Mouse (Mus musculus) cerebellum, adult 2 months (tissue): Measurements from ENCODE around the gene Kdsr. TPM values are rescaled to one million over a fixed set of nuclear protein-coding genes. Genes with fewer than 3 reads are reported as not detected.

Experiments used
- DNase-seq, 2 experiments: peaks; one replicate each; pipeline ENCODE4 v3.0.0; 2021
- H3K27ac ChIP-seq: fragments of 200-500 bp; 2 replicates; pipeline ENCODE4 v1.5.1; 2012; ENCODE audit warnings: low read length, control low read depth, inconsistent platforms; ENCODE audit not compliant: insufficient read depth
- H3K27me3 ChIP-seq: fragments of 200-500 bp; 2 replicates; pipeline ENCODE4 v1.6.1; 2012; ENCODE audit warnings: inconsistent platforms, mild to moderate bottlenecking, low read length, moderate library complexity; ENCODE audit not compliant: control insufficient read depth, insufficient read depth
- H3K4me1 ChIP-seq: fragments of 200-500 bp; 2 replicates; pipeline ENCODE4 v1.6.1; 2011; ENCODE audit warnings: low read length; ENCODE audit not compliant: control insufficient read depth, insufficient read depth
- H3K4me3 ChIP-seq: fragments of 200-500 bp; replicated peaks from 2 replicates; pipeline ENCODE3; 2011; ENCODE audit warnings: mild to moderate bottlenecking, low read depth, low read length, control low read depth; ENCODE audit not compliant: insufficient read depth
- CTCF ChIP-seq: fragments of 200-500 bp; IDR thresholded peaks from 2 replicates; pipeline ENCODE4 v1.5.1; 2011; ENCODE audit warnings: low read depth, mild to moderate bottlenecking, control low read depth, low read length, moderate library complexity, borderline replicate concordance; ENCODE audit not compliant: insufficient read depth
- POLR2A ChIP-seq: fragments of 200-500 bp; IDR thresholded peaks from 2 replicates; pipeline ENCODE4 v1.6.1; 2011; ENCODE audit warnings: low read length, control low read depth, borderline replicate concordance; ENCODE audit not compliant: insufficient read depth
- WGBS: fragments of 180-500 bp; shearing (Covaris S2); methylation state at CpG from one replicate; pipeline ENCODE4 v1.1.7; 2018; 5-methylcytosine and 5-hydroxymethylcytosine counted together
- polyA plus RNA-seq: library from polyadenylated mRNA; depleted of rRNA; stranded (reverse); fragments of >200 nt; gene quantifications from 2 replicates; pipeline ENCODE4 v1.2.3, GENCODE M21; 2012

The Kdsr gene
- polyA plus RNA-seq, 1 experiment, result 18.7 TPM

GRCm38 (mm10) chr1:106712330-106712729 lies 47.2 kb downstream of the Kdsr start:
- no peak overlapping the region for H3K27ac ChIP-seq
- peak overlapping the region; percentile 59 for H3K4me3 ChIP-seq
- H3K4me1 ChIP-seq, result peaks cover 5% of the 10 kb centered on the region; the same call in 1 of the 2 replicates
- no peaks in the 10 kb centered on the region for H3K27me3 ChIP-seq
- WGBS, result 8% methylated on average over 22 of the region's 22 CpGs
- DNase-seq, result peak; percentile 63 to 75
- TF ChIP-seq POLR2A (no peak), CTCF (peak; percentile 72)

- Histone ChIP-seq H3K27ac (no peak overlapping the region), H3K4me1 (peaks cover 5% of the 10 kb centered on the region; the same call in 1 of the 2 replicates), H3K27me3 (no peaks in the 10 kb centered on the region), H3K4me3 (peak overlapping the region; percentile 59)
- 73% methylated on average over 12 of the region's 12 CpGs for WGBS
- no peak for DNase-seq
- no peak for TF ChIP-seq CTCF
- TF ChIP-seq POLR2A, result no peak
These were observed 48.0 kb downstream of the Kdsr start for GRCm38 (mm10) chr1:106711356-106712125.

- peaks cover 5% of the 10 kb centered on the region; the same call in 1 of the 2 replicates for H3K4me1 ChIP-seq
- no peak overlapping the region for H3K4me3 ChIP-seq
- no peak for DNase-seq
- 85% methylated on average over 7 of the region's 7 CpGs for WGBS
- H3K27me3 ChIP-seq, result no peaks in the 10 kb centered on the region
- H3K27ac ChIP-seq, result no peak overlapping the region
- TF ChIP-seq CTCF (no peak), POLR2A (no peak)
These were observed 49.3 kb downstream of the Kdsr start for GRCm38 (mm10) chr1:106710202-106710601.

- H3K4me3 ChIP-seq, result no peak overlapping the region
- WGBS, result 85% methylated on average over 6 of the region's 6 CpGs
- no peak overlapping the region for H3K27ac ChIP-seq
- TF ChIP-seq CTCF (no peak), POLR2A (no peak)
- no peaks in the 10 kb centered on the region for H3K27me3 ChIP-seq
- peaks cover 4% of the 10 kb centered on the region; the same call in 1 of the 2 replicates for H3K4me1 ChIP-seq
- DNase-seq, result no peak
These were observed 52.3 kb downstream of the Kdsr start for GRCm38 (mm10) chr1:106707036-106707880.

GRCm38 (mm10) chr1:106703183-106703582 lies 56.3 kb downstream of the Kdsr start:
- no peak for TF ChIP-seq CTCF
- TF ChIP-seq POLR2A, result no peak
- Histone ChIP-seq H3K4me3 (no peak overlapping the region), H3K27me3 (no peaks in the 10 kb centered on the region), H3K27ac (no peak overlapping the region), H3K4me1 (peaks cover 7% of the 10 kb centered on the region)
- no peak for DNase-seq
- WGBS, result 34% methylated on average over 3 of the region's 3 CpGs

- no peaks in the 10 kb centered on the region for H3K27me3 ChIP-seq
- peak in 1 of 2 experiments; percentile 33 for DNase-seq
- peaks cover 7% of the 10 kb centered on the region for H3K4me1 ChIP-seq
- TF ChIP-seq POLR2A (no peak), CTCF (no peak)
- H3K4me3 ChIP-seq, result no peak overlapping the region
- no peak overlapping the region for H3K27ac ChIP-seq
- 13% methylated on average over 4 of the region's 4 CpGs for WGBS
These were observed 56.9 kb downstream of the Kdsr start for GRCm38 (mm10) chr1:106702471-106703175.

- DNase-seq, result no peak
- WGBS, result 96% methylated on average over 9 of the region's 9 CpGs
- H3K4me3 ChIP-seq, result no peak overlapping the region
- TF ChIP-seq POLR2A (no peak), CTCF (no peak)
- H3K27ac ChIP-seq, result no peak overlapping the region
- H3K4me1 ChIP-seq, result peaks cover 7% of the 10 kb centered on the region
- no peaks in the 10 kb centered on the region for H3K27me3 ChIP-seq
These were observed 58.9 kb downstream of the Kdsr start for GRCm38 (mm10) chr1:106700520-106701114.
